Mouse (Mus musculus): Measurements from ENCODE around the gene Me1. TPM values are rescaled to one million over a fixed set of nuclear protein-coding genes. Genes with fewer than 3 reads are reported as not detected.

The Me1 gene
- polyA plus RNA-seq, 1 experiment from 2014 or later: 18.9 TPM

- no peaks in the 10 kb centered on the region for H3K36me3 ChIP-seq (replicated peaks; ENCODE audit: control insufficient read depth, insufficient read depth, low read depth, low read length)
- no peaks in the 10 kb centered on the region for H3K27me3 ChIP-seq (ENCODE audit: control insufficient read depth, insufficient read depth, low read length)
- WGBS: 91% methylated on average over 5 of the region's 5 CpGs
- H3K9me3 ChIP-seq (replicated peaks; ENCODE audit: control insufficient read depth, low read length): no peaks in the 10 kb centered on the region
- H3K27ac ChIP-seq (replicated peaks; ENCODE audit: low read depth, low read length): no peak overlapping the region
- no peak overlapping the region for H3K4me2 ChIP-seq (ENCODE audit: low read depth, low read length)
- ATAC-seq (replicated peaks; ENCODE audit: insufficient number of reproducible peaks, low FRiP score, low TSS enrichment, low read depth) (no peak), DNase-seq (ENCODE audit: low spot score) (no peak)
- H3K4me1 ChIP-seq (ENCODE audit: control insufficient read depth, insufficient read depth, low read length): no peaks in the 10 kb centered on the region
- no peak overlapping the region for H3K4me3 ChIP-seq (ENCODE audit: low read depth, low read length)
- no peak overlapping the region for H3K9ac ChIP-seq (replicated peaks; ENCODE audit: low read length)
Observed at GRCm38 (mm10) chr9:86720227-86720626, 24.5 kb upstream of the Me1 start.

- 59% methylated on average over 5 of the region's 5 CpGs for WGBS
- no peaks in the 10 kb centered on the region for H3K27me3 ChIP-seq (ENCODE audit: control insufficient read depth, insufficient read depth, low read length)
Observed at GRCm38 (mm10) chr9:86717119-86717518, 21.4 kb upstream of the Me1 start.

GRCm38 (mm10) chr9:86716540-86716939 is 20.8 kb upstream of the Me1 start:
- Histone ChIP-seq H3K4me3 (ENCODE audit: low read depth, low read length) (no peak overlapping the region), H3K27me3 (ENCODE audit: control insufficient read depth, insufficient read depth, low read length) (no peaks in the 10 kb centered on the region), H3K27ac (replicated peaks; ENCODE audit: low read depth, low read length) (no peak overlapping the region), H3K4me2 (ENCODE audit: low read depth, low read length) (no peak overlapping the region), H3K9me3 (replicated peaks; ENCODE audit: control insufficient read depth, low read length) (no peaks in the 10 kb centered on the region), H3K4me1 (ENCODE audit: control insufficient read depth, insufficient read depth, low read length) (no peaks in the 10 kb centered on the region), H3K36me3 (replicated peaks; ENCODE audit: control insufficient read depth, insufficient read depth, low read depth, low read length) (no peaks in the 10 kb centered on the region), H3K9ac (replicated peaks; ENCODE audit: low read length) (no peak overlapping the region)
- DNase-seq (ENCODE audit: low spot score) (no peak), ATAC-seq (replicated peaks; ENCODE audit: insufficient number of reproducible peaks, low FRiP score, low TSS enrichment, low read depth) (no peak)
- WGBS: 62% methylated on average over 2 of the region's 2 CpGs

More at GRCm38 (mm10) chr9:86717119-86717518, 21.4 kb upstream of the Me1 start:
- no peak for ATAC-seq (replicated peaks; ENCODE audit: insufficient number of reproducible peaks, low FRiP score, low TSS enrichment, low read depth)
- H3K4me3 ChIP-seq (ENCODE audit: low read depth, low read length): no peak overlapping the region
- H3K4me1 ChIP-seq (ENCODE audit: control insufficient read depth, insufficient read depth, low read length): no peaks in the 10 kb centered on the region
- H3K9me3 ChIP-seq (replicated peaks; ENCODE audit: control insufficient read depth, low read length): no peaks in the 10 kb centered on the region
- H3K36me3 ChIP-seq (replicated peaks; ENCODE audit: control insufficient read depth, insufficient read depth, low read depth, low read length): no peaks in the 10 kb centered on the region
- H3K4me2 ChIP-seq (ENCODE audit: low read depth, low read length): no peak overlapping the region
- no peak overlapping the region for H3K27ac ChIP-seq (replicated peaks; ENCODE audit: low read depth, low read length)
- no peak overlapping the region for H3K9ac ChIP-seq (replicated peaks; ENCODE audit: low read length)
- DNase-seq (ENCODE audit: low spot score): no peak

- WGBS: 79% methylated on average over 3 of the region's 3 CpGs
- H3K4me1 ChIP-seq (ENCODE audit: control insufficient read depth, insufficient read depth, low read length): no peaks in the 10 kb centered on the region
- H3K36me3 ChIP-seq (replicated peaks; ENCODE audit: control insufficient read depth, insufficient read depth, low read depth, low read length): no peaks in the 10 kb centered on the region
- H3K9ac ChIP-seq (replicated peaks; ENCODE audit: low read length): no peak overlapping the region
- H3K27ac ChIP-seq (replicated peaks; ENCODE audit: low read depth, low read length): no peak overlapping the region
- ATAC-seq (replicated peaks; ENCODE audit: insufficient number of reproducible peaks, low FRiP score, low TSS enrichment, low read depth) (no peak), DNase-seq (ENCODE audit: low spot score) (no peak)
- no peaks in the 10 kb centered on the region for H3K9me3 ChIP-seq (replicated peaks; ENCODE audit: control insufficient read depth, low read length)
- H3K4me2 ChIP-seq (ENCODE audit: low read depth, low read length): no peak overlapping the region
- H3K4me3 ChIP-seq (ENCODE audit: low read depth, low read length): no peak overlapping the region
- H3K27me3 ChIP-seq (ENCODE audit: control insufficient read depth, insufficient read depth, low read length): no peaks in the 10 kb centered on the region
Observed at GRCm38 (mm10) chr9:86714089-86714488, 18.3 kb upstream of the Me1 start.

GRCm38 (mm10) chr9:86712648-86713047 is 16.9 kb upstream of the Me1 start:
- H3K4me2 ChIP-seq (ENCODE audit: low read depth, low read length): no peak overlapping the region
- 69% methylated on average over 2 of the region's 2 CpGs for WGBS
- no peak for ATAC-seq (replicated peaks; ENCODE audit: insufficient number of reproducible peaks, low FRiP score, low TSS enrichment, low read depth)

GRCm38 (mm10) chr9:86710091-86710634 is 14.4 kb upstream of the Me1 start:
- no peaks in the 10 kb centered on the region for H3K27me3 ChIP-seq (ENCODE audit: control insufficient read depth, insufficient read depth, low read length)
- no peaks in the 10 kb centered on the region for H3K36me3 ChIP-seq (replicated peaks; ENCODE audit: control insufficient read depth, insufficient read depth, low read depth, low read length)
- H3K27ac ChIP-seq (replicated peaks; ENCODE audit: low read depth, low read length): no peak overlapping the region
- DNase-seq (ENCODE audit: low spot score) (no peak), ATAC-seq (replicated peaks; ENCODE audit: insufficient number of reproducible peaks, low FRiP score, low TSS enrichment, low read depth) (no peak)
- H3K4me1 ChIP-seq (ENCODE audit: control insufficient read depth, insufficient read depth, low read length): no peaks in the 10 kb centered on the region
- 92% methylated on average over 2 of the region's 2 CpGs for WGBS
- no peaks in the 10 kb centered on the region for H3K9me3 ChIP-seq (replicated peaks; ENCODE audit: control insufficient read depth, low read length)
- no peak overlapping the region for H3K4me2 ChIP-seq (ENCODE audit: low read depth, low read length)
- no peak overlapping the region for H3K4me3 ChIP-seq (ENCODE audit: low read depth, low read length)
- H3K9ac ChIP-seq (replicated peaks; ENCODE audit: low read length): no peak overlapping the region

More at GRCm38 (mm10) chr9:86712648-86713047, 16.9 kb upstream of the Me1 start:
- no peak overlapping the region for H3K4me3 ChIP-seq (ENCODE audit: low read depth, low read length)
- H3K36me3 ChIP-seq (replicated peaks; ENCODE audit: control insufficient read depth, insufficient read depth, low read depth, low read length): no peaks in the 10 kb centered on the region
- no peaks in the 10 kb centered on the region for H3K27me3 ChIP-seq (ENCODE audit: control insufficient read depth, insufficient read depth, low read length)
- no peaks in the 10 kb centered on the region for H3K9me3 ChIP-seq (replicated peaks; ENCODE audit: control insufficient read depth, low read length)
- no peak for DNase-seq (ENCODE audit: low spot score)
- H3K27ac ChIP-seq (replicated peaks; ENCODE audit: low read depth, low read length): no peak overlapping the region
- no peaks in the 10 kb centered on the region for H3K4me1 ChIP-seq (ENCODE audit: control insufficient read depth, insufficient read depth, low read length)
- no peak overlapping the region for H3K9ac ChIP-seq (replicated peaks; ENCODE audit: low read length)

- ATAC-seq (replicated peaks; ENCODE audit: insufficient number of reproducible peaks, low FRiP score, low TSS enrichment, low read depth) (no peak), DNase-seq (ENCODE audit: low spot score) (no peak)
- no peaks in the 10 kb centered on the region for H3K27me3 ChIP-seq (ENCODE audit: control insufficient read depth, insufficient read depth, low read length)
- no peak overlapping the region for H3K4me3 ChIP-seq (ENCODE audit: low read depth, low read length)
- H3K9ac ChIP-seq (replicated peaks; ENCODE audit: low read length): no peak overlapping the region
- no peaks in the 10 kb centered on the region for H3K9me3 ChIP-seq (replicated peaks; ENCODE audit: control insufficient read depth, low read length)
- no peak overlapping the region for H3K27ac ChIP-seq (replicated peaks; ENCODE audit: low read depth, low read length)
- H3K36me3 ChIP-seq (replicated peaks; ENCODE audit: control insufficient read depth, insufficient read depth, low read depth, low read length): no peaks in the 10 kb centered on the region
- WGBS: 57% methylated on average over 6 of the region's 6 CpGs
- no peaks in the 10 kb centered on the region for H3K4me1 ChIP-seq (ENCODE audit: control insufficient read depth, insufficient read depth, low read length)
- H3K4me2 ChIP-seq (ENCODE audit: low read depth, low read length): no peak overlapping the region
Observed at GRCm38 (mm10) chr9:86708921-86709320, 13.2 kb upstream of the Me1 start.

GRCm38 (mm10) chr9:86707431-86707830 is 11.7 kb upstream of the Me1 start:
- WGBS: 83% methylated on average over 1 of the region's 1 CpGs
- ATAC-seq (replicated peaks; ENCODE audit: insufficient number of reproducible peaks, low FRiP score, low TSS enrichment, low read depth): no peak

More at GRCm38 (mm10) chr9:86707431-86707830, 11.7 kb upstream of the Me1 start:
- H3K9me3 ChIP-seq (replicated peaks; ENCODE audit: control insufficient read depth, low read length): no peaks in the 10 kb centered on the region
- H3K9ac ChIP-seq (replicated peaks; ENCODE audit: low read length): no peak overlapping the region
- no peaks in the 10 kb centered on the region for H3K4me1 ChIP-seq (ENCODE audit: control insufficient read depth, insufficient read depth, low read length)
- H3K4me3 ChIP-seq (ENCODE audit: low read depth, low read length): no peak overlapping the region
- no peaks in the 10 kb centered on the region for H3K36me3 ChIP-seq (replicated peaks; ENCODE audit: control insufficient read depth, insufficient read depth, low read depth, low read length)
- H3K4me2 ChIP-seq (ENCODE audit: low read depth, low read length): no peak overlapping the region
- H3K27me3 ChIP-seq (ENCODE audit: control insufficient read depth, insufficient read depth, low read length): no peaks in the 10 kb centered on the region
- no peak overlapping the region for H3K27ac ChIP-seq (replicated peaks; ENCODE audit: low read depth, low read length)
- no peak for DNase-seq (ENCODE audit: low spot score)
